Mouse (Mus musculus) liver, adult 2 months (tissue): Measurements from ENCODE around the gene Mdh2. TPM values are rescaled to one million over a fixed set of nuclear protein-coding genes. Genes with fewer than 3 reads are reported as not detected.

Source experiments
- DNase-seq: peaks from one replicate; pipeline ENCODE4 v3.0.0-alpha.2; 2011; ENCODE audit warnings: low read depth, low spot score; ENCODE audit errors: extremely low read depth
- H3K27ac ChIP-seq: fragments of 200-500 bp; replicated peaks from 2 replicates; pipeline ENCODE4 v1.5.1; 2012; ENCODE audit warnings: low read depth, mild to moderate bottlenecking, control low read depth, inconsistent platforms, low read length; ENCODE audit not compliant: insufficient read depth
- H3K27me3 ChIP-seq: fragments of 200-500 bp; 2 replicates; pipeline ENCODE4 v1.6.1; 2012; ENCODE audit warnings: mild to moderate bottlenecking, moderate library complexity, low read length, inconsistent platforms; ENCODE audit not compliant: control insufficient read depth, insufficient read depth
- H3K36me3 ChIP-seq: fragments of 200-500 bp; 2 replicates; pipeline ENCODE4 v1.6.1; 2012; ENCODE audit warnings: low read length, inconsistent platforms; ENCODE audit not compliant: control insufficient read depth, insufficient read depth
- H3K4me1 ChIP-seq: fragments of 200-500 bp; 2 replicates; pipeline ENCODE4 v1.6.1; 2011; ENCODE audit warnings: low read length; ENCODE audit not compliant: control insufficient read depth, insufficient read depth
- H3K4me3 ChIP-seq: fragments of 200-500 bp; 2 replicates; pipeline ENCODE4 v1.5.1; 2011; ENCODE audit warnings: low read depth, mild to moderate bottlenecking, control low read depth, low read length, moderate library complexity; ENCODE audit not compliant: insufficient read depth
- H3K79me2 ChIP-seq: fragments of 200-500 bp; 2 replicates; pipeline ENCODE4 v1.6.1; 2012; ENCODE audit warnings: inconsistent platforms, mild to moderate bottlenecking, low read length, moderate library complexity; ENCODE audit not compliant: control insufficient read depth, insufficient read depth
- H3K9ac ChIP-seq: fragments of 200-500 bp; 2 replicates; pipeline ENCODE4 v1.6.1; 2012; ENCODE audit warnings: low read depth, mild to moderate bottlenecking, control low read depth, inconsistent platforms, low read length
- CTCF ChIP-seq: fragments of 200-500 bp; IDR thresholded peaks from 2 replicates; pipeline ENCODE4 v1.5.1; 2011; ENCODE audit warnings: low read depth, low read length, control low read depth
- POLR2A ChIP-seq: fragments of 200-500 bp; IDR thresholded peaks from 2 replicates; pipeline ENCODE4 v1.6.1; 2011; ENCODE audit warnings: low read length, control low read depth; ENCODE audit not compliant: insufficient read depth; ENCODE audit errors: extremely low read depth
- WGBS: fragments of 180-500 bp; shearing (Covaris S2); methylation state at CpG from one replicate; pipeline ENCODE4 v1.1.7; 2018; 5-methylcytosine and 5-hydroxymethylcytosine counted together
- polyA plus RNA-seq: library from polyadenylated mRNA; depleted of rRNA; stranded (reverse); fragments of >200 nt; gene quantifications from 2 replicates; pipeline ENCODE4 v1.2.3, GENCODE M21; 2012; rRNA removed
- total RNA-seq: library from RNA; depleted of rRNA; stranded (reverse); fragments of >200 nt; gene quantifications from 2 replicates; pipeline ENCODE4 v1.2.3, GENCODE M21; 2014; rRNA removed

Gene Mdh2
- 108 and 176 TPM in 2 replicates for total RNA-seq
- 361 and 418 TPM in 2 replicates for polyA plus RNA-seq

GRCm38 (mm10) chr5:135778471-135779445 lies at the start of gene Mdh2:
TSS of gene Mdh2 (plus strand) at chr5:135778480.
- TF ChIP-seq CTCF (no peak), POLR2A (peak; percentile 97)

DNA sequence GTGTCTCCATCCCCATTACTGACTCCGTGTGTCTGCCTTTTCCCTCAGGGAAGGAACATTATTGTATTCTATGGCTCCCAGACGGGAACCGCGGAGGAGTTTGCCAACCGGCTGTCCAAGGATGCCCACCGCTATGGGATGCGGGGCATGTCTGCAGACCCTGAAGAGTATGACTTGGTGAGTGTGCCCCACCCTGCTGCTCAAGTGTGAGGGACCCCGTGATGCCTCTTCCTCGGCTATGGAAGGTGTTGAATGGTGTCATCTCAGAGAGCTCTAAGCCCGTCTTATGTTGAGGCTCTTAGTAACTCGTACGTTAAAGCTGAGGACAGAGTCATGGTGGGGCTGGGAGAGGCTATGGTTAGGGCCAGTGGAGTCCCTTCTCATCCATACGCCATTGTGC lies 48.9 kb upstream of the Mdh2 start:
- TF ChIP-seq POLR2A (no peak), CTCF (no peak)
- peak; percentile 2 for DNase-seq
- Histone ChIP-seq H3K27me3 (no peaks in the 10 kb centered on the region), H3K4me1 (peaks cover 23% of the 10 kb centered on the region), H3K27ac (no peak overlapping the region), H3K9ac (no peak overlapping the region), H3K79me2 (no peaks in the 10 kb centered on the region), H3K4me3 (no peak overlapping the region), H3K36me3 (peaks cover 74% of the 10 kb centered on the region)
- WGBS: 96% methylated on average over 13 of the region's 13 CpGs

More at GRCm38 (mm10) chr5:135778471-135779445, at the start of gene Mdh2:
- WGBS: under 1% methylated on average over 70 of the region's 70 CpGs
- H3K27me3 ChIP-seq: no peaks in the 10 kb centered on the region
- H3K36me3 ChIP-seq: peaks cover 5% of the 10 kb centered on the region
- peak within 1 kb of the TSS; percentile 86 for H3K4me3 ChIP-seq
- peaks cover 48% of the 10 kb centered on the region for H3K4me1 ChIP-seq
- H3K9ac ChIP-seq: peak within 1 kb of the TSS; percentile 94
- H3K79me2 ChIP-seq: peaks cover 18% of the 10 kb centered on the region; the same call in 1 of the 2 replicates
- DNase-seq: peak; percentile 98
- H3K27ac ChIP-seq: peak within 1 kb of the TSS; percentile 90

DNA sequence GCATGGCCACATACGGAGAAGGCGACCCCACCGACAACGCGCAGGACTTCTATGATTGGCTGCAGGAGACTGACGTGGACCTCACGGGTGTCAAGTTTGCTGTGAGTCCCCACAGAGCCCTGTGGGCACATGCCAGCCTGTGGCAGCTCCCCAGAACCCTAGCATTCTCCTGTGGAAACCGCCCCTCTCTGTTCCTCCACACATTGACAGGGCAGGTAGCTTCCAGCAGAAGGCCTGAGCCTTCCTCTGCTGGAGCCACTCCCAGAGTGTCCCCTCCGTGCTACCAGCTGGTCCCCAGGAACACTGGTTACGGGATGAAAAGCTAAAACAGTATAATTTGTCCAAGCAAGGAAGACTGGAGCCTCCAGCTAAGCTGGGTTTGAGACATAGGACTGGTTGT lies 48.0 kb upstream of the Mdh2 start:
- 99% methylated on average over 10 of the region's 10 CpGs for WGBS
- Histone ChIP-seq H3K4me3 (no peak overlapping the region), H3K27ac (no peak overlapping the region), H3K9ac (no peak overlapping the region), H3K27me3 (no peaks in the 10 kb centered on the region), H3K36me3 (peaks cover 70% of the 10 kb centered on the region), H3K4me1 (peaks cover 15% of the 10 kb centered on the region), H3K79me2 (no peaks in the 10 kb centered on the region)
- no peak for TF ChIP-seq POLR2A
- DNase-seq: no peak

DNA sequence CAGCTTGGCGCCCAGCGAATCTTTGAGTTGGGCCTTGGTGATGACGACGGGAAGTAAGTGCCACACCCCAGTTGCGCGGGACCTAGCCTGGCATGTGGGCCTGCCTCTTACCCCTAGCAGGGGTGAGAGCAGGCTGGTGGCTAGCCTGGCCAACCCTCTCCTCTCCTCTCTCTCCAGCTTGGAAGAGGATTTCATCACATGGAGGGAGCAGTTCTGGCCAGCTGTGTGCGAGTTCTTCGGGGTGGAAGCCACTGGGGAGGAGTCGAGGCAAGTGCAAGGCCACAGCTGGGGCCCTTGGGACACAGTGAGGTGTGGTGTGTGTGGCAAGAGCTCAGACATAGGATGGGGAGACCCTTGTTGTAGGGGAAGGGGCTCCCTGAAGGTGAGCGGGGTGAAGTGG lies 47.4 kb upstream of the Mdh2 start:
- WGBS: 88% methylated on average over 10 of the region's 10 CpGs
- TF ChIP-seq POLR2A (no peak), CTCF (no peak)
- Histone ChIP-seq H3K27ac (no peak overlapping the region), H3K9ac (no peak overlapping the region), H3K4me1 (peaks cover 9% of the 10 kb centered on the region), H3K36me3 (peaks cover 70% of the 10 kb centered on the region), H3K4me3 (no peak overlapping the region), H3K79me2 (no peaks in the 10 kb centered on the region), H3K27me3 (no peaks in the 10 kb centered on the region)
- DNase-seq: peak; percentile 9

- H3K9ac ChIP-seq: no peak overlapping the region
- no peak overlapping the region for H3K27ac ChIP-seq
- no peak for TF ChIP-seq POLR2A
- TF ChIP-seq CTCF: no peak
- H3K79me2 ChIP-seq: no peaks in the 10 kb centered on the region
- no peak overlapping the region for H3K4me3 ChIP-seq
- DNase-seq: no peak
- no peaks in the 10 kb centered on the region for H3K27me3 ChIP-seq
- H3K36me3 ChIP-seq: peaks cover 71% of the 10 kb centered on the region
- 95% methylated on average over 16 of the region's 16 CpGs for WGBS
- H3K4me1 ChIP-seq: peaks cover 5% of the 10 kb centered on the region
These were observed 47.0 kb upstream of the Mdh2 start for GRCm38 (mm10) chr5:135731322-135731721.

DNA sequence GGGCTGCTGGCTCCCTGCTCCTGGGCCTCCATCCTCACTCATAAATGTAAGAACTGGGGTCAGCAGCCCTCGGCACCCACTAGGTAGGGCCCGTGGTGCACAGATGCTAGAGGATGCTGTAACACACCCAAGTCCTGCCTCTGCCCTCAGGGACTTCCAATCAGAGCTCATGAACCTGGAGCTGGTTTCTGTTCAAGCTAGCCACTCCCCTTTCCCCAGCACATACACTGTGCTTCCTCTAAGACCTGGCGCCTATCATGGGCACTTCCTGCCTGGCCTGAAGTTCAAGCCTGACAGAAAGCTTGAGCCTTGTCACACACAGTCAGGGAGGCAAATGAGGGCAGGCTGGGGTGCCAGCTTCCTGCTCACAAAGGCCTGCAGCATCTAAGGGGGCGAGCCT lies 45.2 kb upstream of the Mdh2 start:
- no peaks in the 10 kb centered on the region for H3K27me3 ChIP-seq
- H3K4me3 ChIP-seq: no peak overlapping the region
- no peaks in the 10 kb centered on the region for H3K79me2 ChIP-seq
- no peak overlapping the region for H3K27ac ChIP-seq
- WGBS: 86% methylated on average over 4 of the region's 4 CpGs
- no peaks in the 10 kb centered on the region for H3K4me1 ChIP-seq
- no peak for DNase-seq
- H3K36me3 ChIP-seq: peaks cover 65% of the 10 kb centered on the region
- H3K9ac ChIP-seq: no peak overlapping the region
- TF ChIP-seq POLR2A (no peak), CTCF (no peak)
